21 mouse cellular contexts compared by ENCODE assay signal in the genomic region with DNA sequence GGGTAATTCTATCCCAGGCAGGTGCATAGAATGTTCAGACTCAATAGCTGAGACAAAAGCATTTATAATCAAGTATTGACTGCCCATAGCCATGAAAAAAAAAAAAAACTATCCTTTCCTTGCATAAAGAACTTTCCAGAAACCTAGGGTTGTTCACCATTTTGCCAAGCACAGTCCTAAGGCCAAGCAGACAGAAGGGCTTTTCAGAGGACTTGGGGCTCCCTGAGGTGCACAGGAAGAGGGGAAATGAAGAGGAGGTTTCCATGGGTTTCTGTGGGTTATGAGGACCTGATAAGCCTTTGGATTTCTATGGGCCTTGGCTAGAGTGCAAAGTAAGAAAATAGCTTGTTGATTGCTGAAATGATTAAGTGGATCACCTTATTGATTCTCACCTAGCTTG.
DNase-seq lines count a peak whose midpoint lies in the region; ATAC-seq and TF ChIP-seq lines count a peak whose summit lies in the region.
"Had no signal": no experiment of that assay in that cellular context is flagged by ENCODE, and none has a peak within 500 bp of the region (broad histone marks: within the 10 kb centered on the region; RNA-seq: fewer than 3 reads in every experiment).

No protein-coding gene starts in this region.

- no peak overlapping the region for H3K4me2 ChIP-seq in forebrain, embryonic 16.5 days (ENCODE audit: low read length)
- H3K4me2 ChIP-seq in forebrain, postnatal 0 days (ENCODE audit: low read depth) = no peak overlapping the region
- no peak overlapping the region for H3K4me2 ChIP-seq in forebrain, embryonic 12.5 days

- no peak overlapping the region for H3K9ac ChIP-seq in forebrain, embryonic 16.5 days (replicated peaks; ENCODE audit: low read depth, low read length)
- no peak overlapping the region for H3K9ac ChIP-seq in forebrain, postnatal 0 days
- no peak overlapping the region for H3K9ac ChIP-seq in forebrain, embryonic 12.5 days

- H3K4me1 ChIP-seq in forebrain, embryonic 10.5 days = peaks cover 45% of the 10 kb centered on the region
- peaks cover 9% of the 10 kb centered on the region for H3K4me1 ChIP-seq in forebrain, embryonic 16.5 days (replicated peaks; ENCODE audit: control insufficient read depth, insufficient read depth, low read length)
- no peaks in the 10 kb centered on the region for H3K4me1 ChIP-seq in forebrain, postnatal 0 days (ENCODE audit: insufficient read depth)
- peaks cover 22% of the 10 kb centered on the region for H3K4me1 ChIP-seq in forebrain, embryonic 12.5 days

- peak overlapping the region; percentile 26; the same call in 1 of the 2 replicates for H3K27ac ChIP-seq in forebrain, embryonic 10.5 days
- H3K27ac ChIP-seq in forebrain, embryonic 16.5 days (ENCODE audit: low read length) = no peak overlapping the region
- H3K27ac ChIP-seq in forebrain, postnatal 0 days (ENCODE audit: low read depth, low read length) = 0 out of 2 replicates have a peak overlapping the region, but pooled peaks have one; percentile 1
- H3K27ac ChIP-seq in forebrain, embryonic 12.5 days = no peak overlapping the region

- no peak for TF ChIP-seq CTCF in forebrain, postnatal 0 days (IDR thresholded peaks at IDR 0.05; ENCODE audit: low read depth)

- H3K4me3 ChIP-seq in forebrain, embryonic 10.5 days = no peak overlapping the region
- no peak overlapping the region for H3K4me3 ChIP-seq in forebrain, embryonic 16.5 days (replicated peaks; ENCODE audit: low read length)
- H3K4me3 ChIP-seq in forebrain, postnatal 0 days (ENCODE audit: low read depth, low read length) = no peak overlapping the region
- H3K4me3 ChIP-seq in forebrain, embryonic 12.5 days (replicated peaks) = no peak overlapping the region

- H3K36me3 ChIP-seq in forebrain, embryonic 10.5 days (replicated peaks) = no peaks in the 10 kb centered on the region
- no peaks in the 10 kb centered on the region for H3K36me3 ChIP-seq in forebrain, embryonic 16.5 days (ENCODE audit: control insufficient read depth, insufficient read depth)
- H3K36me3 ChIP-seq in forebrain, postnatal 0 days (ENCODE audit: insufficient read depth) = no peaks in the 10 kb centered on the region
- no peaks in the 10 kb centered on the region for H3K36me3 ChIP-seq in forebrain, embryonic 12.5 days (replicated peaks)
- H3K36me3 ChIP-seq: G1E had no signal

- no peaks in the 10 kb centered on the region for H3K9me3 ChIP-seq in forebrain, embryonic 10.5 days
- H3K9me3 ChIP-seq in forebrain, embryonic 16.5 days (ENCODE audit: control insufficient read depth, low read length) = no peaks in the 10 kb centered on the region
- no peaks in the 10 kb centered on the region for H3K9me3 ChIP-seq in forebrain, postnatal 0 days (ENCODE audit: low read length)
- no peaks in the 10 kb centered on the region for H3K9me3 ChIP-seq in forebrain, embryonic 12.5 days

- peak; percentile 31 to 62 for DNase-seq in cerebellum, postnatal 10 days
- DNase-seq in cerebellum, adult 9-11 months = no peak
- DNase-seq in forebrain, embryonic 10.5 days (ENCODE audit: extremely low spot score, low spot score) = no peak
- no peak for DNase-seq in forebrain, postnatal 0 days
- DNase-seq: adrenal gland, adult 2 months; adrenal gland, adult 8-10 months; adrenal gland, postnatal 10 days; adrenal gland, postnatal 14 days; adrenal gland, postnatal 25 days; adrenal gland, postnatal 36 days; B cell, adult 2 months; cerebellum, adult 11 months; cerebellum, adult 11-12 months; cerebellum, adult 18-20 months had no signal

- peaks cover 4% of the 10 kb centered on the region; the same call in 1 of the 2 replicates for H3K27me3 ChIP-seq in forebrain, embryonic 10.5 days (ENCODE audit: poor library complexity, severe bottlenecking)
- no peaks in the 10 kb centered on the region for H3K27me3 ChIP-seq in forebrain, embryonic 16.5 days (replicated peaks; ENCODE audit: control insufficient read depth, insufficient read depth, low read length)
- H3K27me3 ChIP-seq in forebrain, postnatal 0 days (ENCODE audit: insufficient read depth, low read length) = no peaks in the 10 kb centered on the region
- no peaks in the 10 kb centered on the region for H3K27me3 ChIP-seq in forebrain, embryonic 12.5 days
- H3K27me3 ChIP-seq: CH12.LX, Patski had no signal

- ATAC-seq in forebrain, embryonic 16.5 days = no peak
- no peak for ATAC-seq in forebrain, postnatal 0 days
- ATAC-seq in forebrain, embryonic 12.5 days (ENCODE audit: low FRiP score) = no peak
- ATAC-seq: activated CD4-positive, CD25-positive, alpha-beta regulatory T cell, adult 4 months; CD4-positive, CD25-positive, alpha-beta regulatory T cell, adult 4 months; Patski had no signal

Comparison
In these comparisons a context has a peak if more than half of its experiments do, and no peak if none do; other contexts are left out.
1. DNase-seq: peak in cerebellum, postnatal 10 days (2 of 2); none in cerebellum, adult 9-11 months (single experiment), forebrain, embryonic 10.5 days (single experiment) and forebrain, postnatal 0 days (single experiment).
2. H3K27ac ChIP-seq: peak in forebrain, embryonic 10.5 days (single experiment) and forebrain, postnatal 0 days (single experiment); none in forebrain, embryonic 16.5 days (single experiment) and forebrain, embryonic 12.5 days (single experiment).